Mouse (Mus musculus): Measurements from ENCODE around the gene Tmem182. TPM values are rescaled to one million over a fixed set of nuclear protein-coding genes. Genes with fewer than 3 reads are reported as not detected.

The Tmem182 gene
- polyA plus RNA-seq, 1 experiment from 2014 or later, result not detected

DNA sequence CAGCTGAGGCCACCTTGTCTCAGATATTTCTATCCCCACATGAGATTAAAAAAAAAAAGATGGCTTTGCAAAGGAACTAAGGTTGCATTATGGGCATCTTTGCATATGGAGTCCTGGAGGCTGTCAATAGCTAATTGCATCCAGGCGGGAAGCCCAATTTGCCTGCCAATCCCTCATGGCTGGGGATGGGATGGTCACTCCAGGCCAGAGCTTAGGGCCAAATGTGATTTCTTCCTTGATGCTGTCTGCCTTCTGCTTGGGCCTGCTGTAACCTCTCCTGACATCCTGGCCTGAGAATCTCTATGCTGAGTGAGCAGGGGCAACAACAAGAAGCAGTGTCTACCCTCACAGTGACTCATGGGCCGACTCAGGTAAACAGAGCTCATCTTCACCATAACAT, 78.5 kb downstream of the Tmem182 start:
- DNase-seq (ENCODE audit: low spot score), result no peak

DNA sequence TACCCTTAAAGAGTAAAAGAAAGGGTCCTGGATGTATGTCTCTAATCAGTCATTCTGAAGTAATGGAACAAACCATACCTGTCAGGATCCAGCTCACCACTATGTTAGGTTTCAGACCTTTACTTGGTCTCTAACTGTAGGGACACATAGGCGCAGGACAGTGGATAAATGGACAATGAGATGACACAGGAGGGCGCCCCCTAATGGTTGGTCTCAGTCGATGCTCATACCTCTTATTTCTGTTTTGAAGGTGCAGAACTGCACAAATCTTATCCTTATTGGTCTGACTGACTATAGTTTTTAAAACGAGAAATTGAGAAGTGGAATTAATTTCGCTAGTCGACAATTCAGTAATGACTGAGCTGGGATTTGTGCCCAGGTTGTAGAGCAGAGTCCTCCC, 79.5 kb downstream of the Tmem182 start:
- DNase-seq (ENCODE audit: low spot score), result no peak
- 78% methylated on average over 6 of the region's 6 CpGs for WGBS
- no peak overlapping the region for H3K4me3 ChIP-seq (ENCODE audit: low read depth, low read length)
- H3K36me3 ChIP-seq (ENCODE audit: control insufficient read depth, insufficient read depth, low read length), result no peaks in the 10 kb centered on the region
- H3K9me3 ChIP-seq (ENCODE audit: control insufficient read depth, low read length), result no peaks in the 10 kb centered on the region
- no peak overlapping the region for H3K4me2 ChIP-seq (ENCODE audit: low read depth, low read length, severe bottlenecking)
- H3K4me1 ChIP-seq (replicated peaks; ENCODE audit: control insufficient read depth, insufficient read depth, low read length), result no peaks in the 10 kb centered on the region
- H3K27ac ChIP-seq (ENCODE audit: low read depth, low read length), result no peak overlapping the region
- no peak overlapping the region for H3K9ac ChIP-seq (ENCODE audit: low read length)
- no peak for ATAC-seq (replicated peaks; ENCODE audit: low FRiP score)
- no peaks in the 10 kb centered on the region for H3K27me3 ChIP-seq (ENCODE audit: control insufficient read depth, insufficient read depth, low read length)

More for the DNA sequence above, 78.5 kb downstream of the Tmem182 start:
- Histone ChIP-seq H3K4me3 (ENCODE audit: low read depth, low read length) (no peak overlapping the region), H3K27ac (ENCODE audit: low read depth, low read length) (no peak overlapping the region), H3K4me2 (ENCODE audit: low read depth, low read length, severe bottlenecking) (no peak overlapping the region), H3K9ac (ENCODE audit: low read length) (no peak overlapping the region), H3K9me3 (ENCODE audit: control insufficient read depth, low read length) (no peaks in the 10 kb centered on the region), H3K4me1 (replicated peaks; ENCODE audit: control insufficient read depth, insufficient read depth, low read length) (no peaks in the 10 kb centered on the region), H3K27me3 (ENCODE audit: control insufficient read depth, insufficient read depth, low read length) (no peaks in the 10 kb centered on the region), H3K36me3 (ENCODE audit: control insufficient read depth, insufficient read depth, low read length) (no peaks in the 10 kb centered on the region)
- WGBS, result 93% methylated on average over 2 of the region's 2 CpGs
- no peak for ATAC-seq (replicated peaks; ENCODE audit: low FRiP score)

DNA sequence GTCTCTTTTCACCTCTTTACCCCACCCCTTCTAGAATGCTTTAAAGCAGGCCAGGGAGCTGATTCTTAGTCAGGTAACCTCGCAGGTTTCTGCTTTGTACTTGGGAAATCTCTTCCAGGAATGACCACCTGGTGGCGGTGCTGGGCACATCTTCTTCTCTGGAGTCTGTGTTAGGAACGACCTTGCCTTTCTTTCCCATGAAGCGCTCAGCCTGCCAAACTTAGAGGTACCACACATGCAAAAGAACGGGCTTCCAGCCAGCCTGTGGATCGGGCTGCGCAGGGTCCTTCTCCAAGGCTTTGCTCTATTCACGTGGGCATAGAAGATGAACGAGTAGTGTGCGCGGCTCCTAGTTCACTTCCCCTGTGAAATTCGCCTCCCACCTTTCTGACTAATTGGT, 82.3 kb downstream of the Tmem182 start:
- no peak overlapping the region for H3K9ac ChIP-seq (ENCODE audit: low read length)
- no peaks in the 10 kb centered on the region for H3K27me3 ChIP-seq (ENCODE audit: control insufficient read depth, insufficient read depth, low read length)
- DNase-seq (ENCODE audit: low spot score), result peak; percentile 82
- ATAC-seq (replicated peaks; ENCODE audit: low FRiP score), result 0 out of 2 replicates have a peak, but pooled peaks have one; percentile 55
- H3K4me2 ChIP-seq (ENCODE audit: low read depth, low read length, severe bottlenecking), result no peak overlapping the region
- no peaks in the 10 kb centered on the region for H3K36me3 ChIP-seq (ENCODE audit: control insufficient read depth, insufficient read depth, low read length)
- 40% methylated on average over 12 of the region's 12 CpGs for WGBS
- no peak overlapping the region for H3K27ac ChIP-seq (ENCODE audit: low read depth, low read length)
- no peaks in the 10 kb centered on the region for H3K4me1 ChIP-seq (replicated peaks; ENCODE audit: control insufficient read depth, insufficient read depth, low read length)
- no peak overlapping the region for H3K4me3 ChIP-seq (ENCODE audit: low read depth, low read length)
- H3K9me3 ChIP-seq (ENCODE audit: control insufficient read depth, low read length), result no peaks in the 10 kb centered on the region

DNA sequence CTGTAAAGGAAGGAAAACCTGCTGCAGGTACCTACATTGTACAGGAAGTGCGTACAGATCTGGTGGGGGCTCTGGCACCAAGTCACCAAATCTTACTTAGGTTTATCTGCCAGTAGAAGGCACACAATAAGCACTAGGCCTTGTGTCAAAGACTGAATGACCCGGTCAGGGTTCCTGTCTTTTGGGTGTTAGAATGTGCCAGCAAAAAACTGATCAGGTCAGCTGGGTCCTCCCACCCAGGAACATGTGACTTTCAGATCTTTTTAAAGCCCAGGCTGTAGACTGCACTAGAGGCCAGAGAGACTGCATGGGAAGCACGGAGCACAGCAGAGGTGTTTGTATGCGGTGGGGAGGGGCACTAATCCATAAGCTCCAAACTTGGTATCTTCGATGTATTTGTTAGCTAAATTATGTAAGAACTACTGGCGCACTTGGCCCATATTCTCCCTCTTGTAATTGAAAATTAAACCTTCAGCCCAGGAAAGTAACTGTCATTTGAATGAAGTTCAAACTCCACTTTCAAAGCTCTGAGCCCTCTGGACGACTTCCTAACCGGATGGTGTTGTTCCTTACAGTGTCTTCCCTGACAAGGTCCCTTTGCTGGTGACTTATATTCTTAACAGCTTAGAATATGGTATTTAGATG, 83.1 kb downstream of the Tmem182 start:
- no peak overlapping the region for H3K27ac ChIP-seq (ENCODE audit: low read depth, low read length)
- no peak overlapping the region for H3K4me3 ChIP-seq (ENCODE audit: low read depth, low read length)
- H3K9me3 ChIP-seq (ENCODE audit: control insufficient read depth, low read length), result no peaks in the 10 kb centered on the region
- H3K9ac ChIP-seq (ENCODE audit: low read length), result no peak overlapping the region
- DNase-seq (ENCODE audit: low spot score) (no peak), ATAC-seq (replicated peaks; ENCODE audit: low FRiP score) (no peak)
- no peaks in the 10 kb centered on the region for H3K4me1 ChIP-seq (replicated peaks; ENCODE audit: control insufficient read depth, insufficient read depth, low read length)
- H3K36me3 ChIP-seq (ENCODE audit: control insufficient read depth, insufficient read depth, low read length), result no peaks in the 10 kb centered on the region
- WGBS, result 91% methylated on average over 8 of the region's 8 CpGs
- no peak overlapping the region for H3K4me2 ChIP-seq (ENCODE audit: low read depth, low read length, severe bottlenecking)
- no peaks in the 10 kb centered on the region for H3K27me3 ChIP-seq (ENCODE audit: control insufficient read depth, insufficient read depth, low read length)

GRCm38 (mm10) chr1:40889617-40890016, 84.2 kb downstream of the Tmem182 start:
- Histone ChIP-seq H3K27me3 (ENCODE audit: control insufficient read depth, insufficient read depth, low read length) (no peaks in the 10 kb centered on the region), H3K9me3 (ENCODE audit: control insufficient read depth, low read length) (no peaks in the 10 kb centered on the region), H3K4me2 (ENCODE audit: low read depth, low read length, severe bottlenecking) (no peak overlapping the region), H3K27ac (ENCODE audit: low read depth, low read length) (no peak overlapping the region), H3K36me3 (ENCODE audit: control insufficient read depth, insufficient read depth, low read length) (no peaks in the 10 kb centered on the region), H3K4me3 (ENCODE audit: low read depth, low read length) (no peak overlapping the region), H3K4me1 (replicated peaks; ENCODE audit: control insufficient read depth, insufficient read depth, low read length) (no peaks in the 10 kb centered on the region), H3K9ac (ENCODE audit: low read length) (no peak overlapping the region)
- DNase-seq (ENCODE audit: low spot score), result no peak
- ATAC-seq (replicated peaks; ENCODE audit: low FRiP score), result no peak
- WGBS, result 88% methylated on average over 14 of the region's 14 CpGs

- Histone ChIP-seq H3K9me3 (ENCODE audit: control insufficient read depth, low read length) (no peaks in the 10 kb centered on the region), H3K4me1 (replicated peaks; ENCODE audit: control insufficient read depth, insufficient read depth, low read length) (no peaks in the 10 kb centered on the region), H3K36me3 (ENCODE audit: control insufficient read depth, insufficient read depth, low read length) (no peaks in the 10 kb centered on the region), H3K27ac (ENCODE audit: low read depth, low read length) (no peak overlapping the region), H3K4me2 (ENCODE audit: low read depth, low read length, severe bottlenecking) (no peak overlapping the region), H3K9ac (ENCODE audit: low read length) (no peak overlapping the region), H3K27me3 (ENCODE audit: control insufficient read depth, insufficient read depth, low read length) (no peaks in the 10 kb centered on the region), H3K4me3 (ENCODE audit: low read depth, low read length) (no peak overlapping the region)
- DNase-seq (ENCODE audit: low spot score) (no peak), ATAC-seq (replicated peaks; ENCODE audit: low FRiP score) (no peak)
- 63% methylated on average over 8 of the region's 8 CpGs for whole genome bisulfite sequencing
These were observed 84.8 kb downstream of the Tmem182 start for GRCm38 (mm10) chr1:40890246-40890645.

GRCm38 (mm10) chr1:40903712-40904111, 98.3 kb downstream of the Tmem182 start:
- Histone ChIP-seq H3K9ac (ENCODE audit: low read length) (no peak overlapping the region), H3K36me3 (ENCODE audit: control insufficient read depth, insufficient read depth, low read length) (no peaks in the 10 kb centered on the region), H3K4me3 (ENCODE audit: low read depth, low read length) (no peak overlapping the region), H3K4me2 (ENCODE audit: low read depth, low read length, severe bottlenecking) (no peak overlapping the region), H3K4me1 (replicated peaks; ENCODE audit: control insufficient read depth, insufficient read depth, low read length) (no peaks in the 10 kb centered on the region), H3K9me3 (ENCODE audit: control insufficient read depth, low read length) (no peaks in the 10 kb centered on the region), H3K27ac (ENCODE audit: low read depth, low read length) (no peak overlapping the region), H3K27me3 (ENCODE audit: control insufficient read depth, insufficient read depth, low read length) (no peaks in the 10 kb centered on the region)
- no peak for DNase-seq (ENCODE audit: low spot score)
- ATAC-seq (replicated peaks; ENCODE audit: low FRiP score), result no peak

Other genes with a start within 250 kb of the Tmem182 start
- not detected in 2 replicates for gene Slc9a4, start 225.5 kb upstream of the Tmem182 start, polyA plus RNA-seq (2014; fragmentation: Nextera tagmentation; extraction: Ambion mirVana)
- gene Slc9a2, start 125.0 kb upstream of the Tmem182 start, polyA plus RNA-seq (2014; fragmentation: Nextera tagmentation; extraction: Ambion mirVana), result 0.07 TPM in 1 of 2 replicates, not detected in the other
- 2.8 and 3.3 TPM in 2 replicates for gene Mfsd9, start 14.9 kb upstream of the Tmem182 start, polyA plus RNA-seq (2014; fragmentation: Nextera tagmentation; extraction: Ambion mirVana)